Mouse (Mus musculus) left cerebral cortex, adult 8-10 months (tissue): Measurements from ENCODE around the gene Frem2. TPM values are rescaled to one million over a fixed set of nuclear protein-coding genes. Genes with fewer than 3 reads are reported as not detected.

Source experiments
- DNase-seq, 2 experiments: peaks; one replicate each; pipeline ENCODE4 v3.0.0; 2022; ENCODE audit warnings: low spot score in 2 of 2
- total RNA-seq, 4 experiments: library from RNA; stranded (reverse); gene quantifications; 2 replicates each; pipeline ENCODE4 v1.2.4; 2022

Frem2 gene
- total RNA-seq: 1 to 10 TPM; 1.9 to 2.3 (median 2.1) TPM

- peak in 1 of 2 experiments; percentile 27 for DNase-seq
Observed at GRCm38 (mm10) chr3:53656878-53657561, at the start of gene Frem2. Gene Frem2, minus strand, starts transcription at chr3:53657355.

DNA sequence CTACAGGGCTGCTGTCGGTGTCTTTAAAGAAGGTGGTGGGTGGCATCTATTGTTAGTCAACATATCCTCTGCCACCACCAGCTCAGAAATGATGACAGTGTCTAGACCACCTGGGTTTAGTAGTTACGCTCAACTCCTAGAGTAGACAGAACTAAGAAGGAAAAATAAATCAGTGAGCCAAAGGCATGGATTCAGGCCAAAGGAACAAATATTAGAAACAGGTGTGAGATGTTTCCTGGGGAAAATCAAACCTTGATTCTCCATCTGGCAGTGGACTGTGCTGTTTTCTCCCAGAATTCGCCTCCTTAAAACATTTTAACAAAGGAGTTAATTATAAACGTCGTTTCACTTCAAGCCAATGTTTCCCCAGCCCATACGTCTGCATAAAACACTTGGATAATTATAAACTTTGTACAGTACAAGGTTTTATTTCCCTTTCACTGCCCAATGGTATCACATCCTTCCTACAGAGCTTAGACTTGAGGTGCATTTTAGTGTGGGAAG, 48.9 kb upstream of the Frem2 start:
- no peak for DNase-seq

DNA sequence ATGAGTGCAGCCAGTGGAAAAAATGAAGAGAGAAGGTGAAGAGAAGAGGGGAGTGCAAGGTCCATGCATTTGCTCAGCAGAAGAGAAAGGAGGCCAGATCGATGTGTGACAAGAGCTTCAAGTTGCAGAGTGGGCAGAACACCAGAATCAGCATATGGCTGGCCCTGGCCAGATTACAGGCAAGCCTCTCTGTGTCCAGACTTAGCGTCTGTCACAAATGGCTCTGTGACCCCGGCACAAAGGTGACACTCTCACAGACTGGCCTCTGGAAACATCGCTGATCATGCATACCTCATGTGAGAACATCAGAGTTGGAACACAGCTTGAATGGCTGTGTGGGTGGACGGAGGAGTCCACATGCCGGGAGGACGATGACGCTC, 46.0 kb upstream of the Frem2 start:
- DNase-seq: no peak

- no peak for DNase-seq
Observed at GRCm38 (mm10) chr3:53702421-53703125, 45.4 kb upstream of the Frem2 start.

GRCm38 (mm10) chr3:53701940-53702339, 44.8 kb upstream of the Frem2 start:
- no peak for DNase-seq

- DNase-seq: no peak
Observed at GRCm38 (mm10) chr3:53687776-53688175, 30.6 kb upstream of the Frem2 start.

GRCm38 (mm10) chr3:53682244-53682643, 25.1 kb upstream of the Frem2 start:
- DNase-seq: no peak

DNA sequence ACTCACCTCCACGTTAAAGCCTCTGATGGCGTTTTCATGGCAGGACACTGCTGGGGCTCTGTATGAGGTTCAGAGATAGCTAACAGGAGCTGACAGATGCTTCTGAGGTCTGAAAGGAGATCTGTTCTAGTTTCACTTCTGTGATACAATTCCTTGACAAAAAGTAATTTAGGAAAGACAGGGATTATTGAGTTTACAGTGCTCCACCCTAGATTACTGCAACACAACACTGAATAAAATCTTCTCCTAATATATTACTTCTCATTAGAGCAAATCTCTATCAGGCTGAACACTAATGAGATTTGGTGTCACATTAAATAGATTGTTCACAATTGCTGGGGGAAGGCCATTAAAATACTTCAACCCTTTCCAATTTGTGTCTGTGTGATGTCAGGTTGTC, 23.7 kb upstream of the Frem2 start:
- DNase-seq: no peak

DNA sequence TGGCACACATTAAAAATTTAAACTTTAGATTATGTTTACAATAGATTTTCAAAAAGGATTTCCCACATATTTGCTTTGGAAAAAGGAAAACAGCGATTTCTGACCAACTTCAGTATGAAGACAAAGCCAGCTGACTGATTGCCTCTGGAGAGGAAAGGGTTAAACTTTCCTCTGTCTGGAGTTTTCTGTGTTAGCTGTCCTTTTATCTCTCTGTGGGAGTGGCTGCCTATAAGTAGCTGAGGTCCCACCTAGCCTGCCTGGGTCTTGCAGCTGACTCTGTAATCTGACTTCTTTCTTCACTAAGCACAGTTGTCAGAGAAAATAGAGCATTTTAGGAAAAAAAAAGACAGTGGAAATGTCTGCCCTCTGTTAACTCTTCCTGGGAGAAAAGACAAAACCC, 17.1 kb upstream of the Frem2 start:
- no peak for DNase-seq

GRCm38 (mm10) chr3:53669736-53670135, 12.6 kb upstream of the Frem2 start:
- DNase-seq: peak in 1 of 2 experiments; percentile 34

DNA sequence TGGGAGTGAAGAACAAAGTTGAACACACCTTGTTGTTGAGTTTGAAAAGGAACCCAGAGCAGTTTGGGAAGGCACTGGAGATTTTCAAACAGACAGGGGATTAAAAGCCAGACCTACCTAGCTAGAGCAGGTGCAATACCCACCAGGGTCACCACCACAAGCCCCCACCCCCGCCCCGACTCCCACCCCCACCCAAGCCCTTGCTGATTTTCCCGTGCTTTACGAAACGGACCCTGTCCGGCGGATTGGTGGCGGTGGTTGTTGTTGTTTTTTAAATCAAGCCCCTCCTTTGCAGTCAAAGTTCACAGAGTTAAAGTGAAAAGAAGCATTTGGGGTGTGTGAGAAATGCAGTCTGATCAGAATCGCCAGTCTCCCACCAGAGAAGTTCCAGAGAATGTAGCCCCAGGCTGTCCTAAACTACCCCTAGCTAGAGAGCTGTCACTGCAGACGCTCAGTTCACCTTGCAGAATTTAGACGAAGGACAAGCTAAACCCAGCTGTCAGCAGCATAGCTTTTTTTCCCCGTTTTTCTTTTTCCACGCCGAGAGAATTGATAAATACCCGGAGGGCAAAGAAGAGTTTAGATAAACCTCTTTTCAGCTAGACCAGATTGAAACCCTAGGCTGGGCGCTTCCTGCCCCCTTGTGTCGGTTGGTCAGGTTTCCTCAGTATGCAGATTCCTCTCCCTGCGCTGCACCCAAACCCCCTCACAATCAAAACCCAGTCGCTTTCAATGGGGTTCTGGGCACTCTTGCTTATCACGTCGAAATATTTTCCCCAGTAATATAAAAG, 784 bp upstream of the Frem2 start:
- DNase-seq: no peak

DNA sequence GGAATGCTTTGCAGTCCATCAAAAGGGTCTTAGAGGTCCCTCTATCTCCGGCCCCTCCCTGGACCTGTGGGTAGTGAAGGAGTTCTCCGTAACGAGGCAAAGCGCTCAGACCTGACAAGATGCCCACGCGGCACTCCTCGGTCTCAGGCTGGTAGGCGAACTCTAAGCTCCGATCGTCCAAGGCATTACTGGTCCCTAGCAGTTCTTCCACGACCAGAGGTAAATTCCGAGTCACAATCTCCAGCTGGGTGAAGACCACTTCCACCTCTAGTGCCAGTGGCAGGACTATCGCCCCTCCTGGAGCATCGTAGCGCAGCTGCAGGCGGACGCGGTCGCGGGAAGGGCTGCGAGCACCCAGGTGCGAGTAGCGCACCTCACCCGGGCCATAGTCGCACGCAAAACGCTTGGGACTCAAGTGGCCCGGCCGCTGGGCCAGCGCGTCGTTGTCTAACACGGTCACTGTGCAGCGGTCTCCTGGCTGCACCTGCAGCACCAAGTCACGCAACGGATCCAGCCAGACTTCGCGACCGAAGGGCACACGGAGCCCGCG, 752 bp downstream of the Frem2 start:
- no peak for DNase-seq

GRCm38 (mm10) chr3:53655343-53655742, 1.8 kb downstream of the Frem2 start:
- no peak for DNase-seq

- no peak for DNase-seq
Observed at GRCm38 (mm10) chr3:53650003-53650748, 7.0 kb downstream of the Frem2 start.

- no peak for DNase-seq
Observed at GRCm38 (mm10) chr3:53649425-53649824, 7.7 kb downstream of the Frem2 start.

DNA sequence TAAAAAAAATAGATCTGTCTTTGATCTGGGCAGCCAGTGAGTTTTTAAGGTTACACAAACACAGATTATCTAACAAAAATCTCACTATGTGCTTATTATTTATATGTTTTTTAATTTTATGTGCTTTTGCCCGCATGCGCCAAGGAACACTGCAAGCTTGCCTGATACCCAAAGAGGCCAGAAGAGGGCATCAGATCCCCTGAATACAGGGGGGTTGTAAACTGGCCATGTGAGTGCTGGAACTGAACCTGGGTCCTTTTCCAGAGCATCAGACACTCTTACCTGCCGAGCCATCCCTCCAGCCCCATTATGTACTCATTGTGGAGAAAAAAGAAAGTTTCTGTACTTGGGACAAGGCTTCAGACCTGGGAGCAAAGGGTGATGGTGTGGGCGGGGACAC, 8.3 kb downstream of the Frem2 start:
- DNase-seq: no peak

DNA sequence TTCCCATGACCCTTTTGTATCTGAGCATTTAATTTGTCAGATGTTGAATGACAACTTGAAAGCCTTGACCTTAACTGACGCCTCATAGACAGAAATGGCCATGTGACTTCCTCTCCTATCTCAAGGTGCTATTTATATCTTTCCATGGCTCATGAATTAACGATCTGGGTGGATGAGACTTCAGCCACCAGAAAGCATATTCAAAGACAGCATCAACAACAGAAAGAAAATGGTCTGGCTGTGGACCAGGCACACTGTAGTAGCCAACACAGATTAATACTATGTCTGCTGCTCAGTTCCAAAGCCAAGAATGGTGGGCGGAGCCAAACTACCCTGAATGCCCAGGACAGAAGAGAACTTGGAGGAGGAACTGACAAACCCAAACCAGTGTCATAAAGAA, 21.2 kb downstream of the Frem2 start:
- no peak for DNase-seq

DNA sequence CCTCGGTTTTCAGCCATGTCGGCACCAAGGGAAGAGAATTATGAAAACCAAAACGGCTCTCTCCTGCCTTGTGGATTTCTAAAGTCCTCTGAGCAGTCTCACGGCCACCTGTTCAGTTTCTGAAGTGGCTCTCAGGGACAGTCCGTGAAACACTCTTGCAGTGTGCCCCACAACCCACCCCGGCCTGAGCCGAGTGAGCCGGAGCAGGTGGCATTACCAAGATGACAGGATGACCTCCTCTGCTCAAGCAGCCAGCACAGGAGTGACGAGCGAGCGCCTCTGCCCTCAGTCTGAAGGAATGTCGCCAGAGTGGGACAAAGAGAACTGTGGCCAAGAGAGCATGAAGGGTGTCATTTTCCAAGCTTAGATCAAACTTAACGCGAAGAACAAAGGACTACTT, 26.0 kb downstream of the Frem2 start:
- no peak for DNase-seq

DNA sequence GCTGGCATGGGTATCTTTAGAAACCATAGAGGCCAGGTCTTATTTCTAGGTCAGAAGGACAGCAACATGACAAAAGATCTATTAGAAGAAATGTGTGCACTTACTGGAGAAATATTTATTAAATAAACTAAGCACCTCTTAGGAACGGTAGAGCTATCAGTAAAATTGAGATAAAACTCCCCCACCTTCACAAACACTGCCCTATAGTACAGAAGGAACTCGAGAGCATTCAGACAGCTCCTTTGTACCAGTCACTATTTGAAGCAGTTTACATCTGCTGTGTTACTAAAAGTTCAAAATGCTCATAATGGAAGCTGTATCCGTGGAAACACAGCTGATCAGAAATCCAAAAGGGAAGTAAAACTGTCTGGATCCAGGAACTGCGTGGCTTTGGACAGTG, 26.5 kb downstream of the Frem2 start:
- DNase-seq: no peak

- no peak for DNase-seq
Observed at GRCm38 (mm10) chr3:53629966-53630365, 27.2 kb downstream of the Frem2 start.

- no peak for DNase-seq
Observed at GRCm38 (mm10) chr3:53623222-53623621, 33.9 kb downstream of the Frem2 start.
